Mouse (Mus musculus) adrenal gland, adult 8-10 months (tissue): Measurements from ENCODE around the gene Pou2f1. TPM values are rescaled to one million over a fixed set of nuclear protein-coding genes. Genes with fewer than 3 reads are reported as not detected.

ENCODE experiments used
- DNase-seq: peaks from one replicate; pipeline ENCODE4 v3.0.0; 2022
- total RNA-seq, 4 experiments: library from RNA; stranded (reverse); gene quantifications; 2 replicates each; pipeline ENCODE4 v1.2.4; 2022

The Pou2f1 gene
- total RNA-seq, 4 experiments from 2014 or later = 10.6 to 23.3 (median 15.2) TPM

DNA sequence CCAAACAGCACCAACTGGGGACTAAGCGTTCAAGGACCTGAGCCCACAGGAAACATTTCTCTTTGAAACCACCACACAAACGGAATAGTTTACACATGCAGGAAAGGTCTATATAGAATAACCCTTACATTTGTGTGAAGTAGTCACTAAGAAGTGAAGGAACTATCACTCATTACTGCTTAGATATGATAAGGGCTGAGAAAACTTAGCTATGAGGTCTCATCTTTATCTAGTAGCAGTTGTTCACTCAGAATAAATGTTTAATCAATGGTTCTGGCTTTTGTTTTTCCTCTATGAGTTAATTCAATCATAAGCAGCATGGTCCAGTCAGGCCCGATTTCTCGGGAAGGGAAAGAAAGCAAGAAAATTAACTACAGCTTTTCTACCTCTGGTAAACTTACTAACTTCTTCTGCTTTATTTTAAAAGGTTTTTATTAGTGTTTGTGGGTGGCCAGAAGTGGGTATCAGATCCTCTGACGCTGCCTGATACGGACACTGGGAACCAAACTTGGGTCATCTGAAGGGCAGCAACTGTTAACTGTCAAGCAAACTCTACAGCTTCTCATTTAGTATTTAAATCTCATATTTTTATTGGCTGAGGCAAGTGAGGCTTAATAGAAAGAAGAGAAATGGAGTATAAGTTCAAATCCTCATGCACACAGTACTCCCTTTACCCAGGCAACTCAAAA is 40.7 kb downstream of the Pou2f1 start:
- no peak for DNase-seq

DNA sequence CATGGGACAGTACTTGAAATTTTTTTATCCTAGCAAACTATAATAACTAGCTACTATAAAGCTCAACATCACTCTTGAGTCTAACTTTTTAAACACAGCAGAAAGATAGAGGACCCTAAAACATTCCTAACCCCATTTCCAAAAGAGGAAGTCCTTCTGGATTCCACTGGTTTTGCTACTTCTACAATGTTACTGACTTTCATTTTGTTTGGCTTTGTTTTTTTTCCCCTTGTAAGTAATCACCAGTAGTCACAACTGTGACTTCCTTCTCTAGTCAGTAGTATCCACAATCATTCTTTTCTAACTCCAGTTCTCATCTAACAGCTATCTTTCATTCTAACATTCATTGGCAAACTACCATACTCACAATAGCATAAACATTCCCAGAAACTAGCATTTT is 44.3 kb downstream of the Pou2f1 start:
- no peak for DNase-seq

GRCm38 (mm10) chr1:165948214-165948813 is 54.2 kb downstream of the Pou2f1 start:
- DNase-seq = no peak

- no peak for DNase-seq
Observed at GRCm38 (mm10) chr1:165943270-165943669, 59.2 kb downstream of the Pou2f1 start.

- no peak for DNase-seq
Observed at GRCm38 (mm10) chr1:165935466-165935818, 67.0 kb downstream of the Pou2f1 start.

DNA sequence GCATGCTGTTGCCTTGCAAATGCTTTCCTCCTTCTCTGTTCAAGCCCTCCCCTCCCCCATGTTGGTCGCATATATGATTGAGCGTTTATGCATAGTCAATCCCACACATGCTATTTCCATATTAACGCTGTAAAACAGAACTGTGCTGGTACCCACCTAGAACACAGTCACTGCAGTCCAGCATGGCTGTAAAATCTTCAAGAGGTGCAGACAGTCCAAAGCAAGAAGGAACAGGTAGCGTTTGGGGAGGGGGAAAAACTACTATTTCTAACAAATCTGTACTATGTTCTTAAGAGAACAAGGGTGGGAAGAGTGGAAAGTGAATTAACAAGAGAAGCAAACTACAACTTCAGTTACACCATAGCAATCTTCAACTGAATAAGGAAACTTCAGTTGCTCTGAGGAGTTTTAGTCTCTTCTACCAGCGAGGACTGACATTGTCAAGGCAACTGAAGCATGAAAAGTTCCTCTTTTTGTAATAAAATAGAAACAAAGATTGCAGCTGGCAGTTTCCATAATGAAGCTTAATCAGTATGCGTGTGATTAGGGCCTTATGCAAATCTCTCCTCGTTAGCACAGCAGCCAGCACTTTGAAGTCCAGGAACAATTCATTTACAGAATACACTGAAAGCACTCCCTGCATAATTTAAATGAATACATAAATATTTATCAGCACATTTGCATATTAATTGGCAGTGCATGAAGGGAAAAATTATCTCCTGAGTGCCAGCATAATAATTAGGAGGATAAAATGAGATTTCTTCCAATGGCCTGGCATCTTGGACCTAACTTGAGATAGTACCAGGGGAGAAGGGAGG is 67.6 kb downstream of the Pou2f1 start:
- DNase-seq = no peak

DNA sequence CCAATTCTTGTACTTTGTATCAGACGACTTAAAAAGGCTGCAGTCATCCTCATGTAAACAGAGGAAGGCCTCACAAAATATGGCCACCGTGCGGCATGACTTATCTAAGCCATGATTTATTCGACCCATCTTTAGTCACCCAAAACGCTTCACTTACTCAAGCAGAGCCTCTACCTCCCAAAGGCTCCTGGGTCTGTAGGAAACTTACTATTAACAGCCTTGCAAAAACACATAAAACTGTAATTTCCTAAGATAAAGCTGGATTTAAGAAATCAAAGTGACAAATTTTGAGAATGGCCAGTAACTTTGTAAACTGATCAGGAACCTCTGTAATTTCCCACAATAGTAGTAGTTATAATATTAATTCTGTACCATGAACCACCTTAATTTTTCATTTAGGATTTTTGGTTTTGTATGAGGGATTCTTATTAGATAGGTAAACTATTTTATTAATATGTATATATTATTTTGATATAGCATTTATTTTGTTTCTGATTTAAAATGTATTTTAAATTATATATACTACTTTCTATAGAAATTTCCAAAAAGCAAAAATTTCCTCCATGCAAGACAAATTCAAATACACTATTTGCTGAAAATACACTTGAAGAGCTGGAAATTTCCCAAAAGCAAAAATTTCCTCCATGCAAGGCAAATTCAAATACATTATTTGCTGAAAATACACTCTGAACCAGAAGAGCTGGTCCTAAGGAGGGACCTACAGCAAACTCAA is 68.4 kb downstream of the Pou2f1 start:
- DNase-seq = no peak

DNA sequence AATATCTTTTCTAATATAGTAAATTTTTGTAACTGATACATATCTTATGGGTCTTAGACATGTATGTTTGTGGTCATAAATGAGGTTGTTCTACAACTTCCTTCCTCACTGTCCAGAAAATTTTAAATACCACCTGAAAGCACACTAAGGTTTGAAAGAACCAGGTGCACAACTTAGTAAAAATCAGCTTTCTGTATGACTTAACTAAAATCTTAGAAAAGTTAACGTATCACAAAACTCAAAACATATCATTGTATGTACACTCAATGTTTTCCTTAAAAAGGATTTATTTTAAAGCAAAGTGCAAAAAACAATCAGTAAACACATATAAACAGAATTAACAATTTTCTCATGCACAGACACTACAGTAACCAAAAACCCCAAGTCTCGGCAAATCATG is 69.6 kb downstream of the Pou2f1 start:
- DNase-seq = no peak

GRCm38 (mm10) chr1:165930510-165930909 is 72.0 kb downstream of the Pou2f1 start:
- DNase-seq = no peak

DNA sequence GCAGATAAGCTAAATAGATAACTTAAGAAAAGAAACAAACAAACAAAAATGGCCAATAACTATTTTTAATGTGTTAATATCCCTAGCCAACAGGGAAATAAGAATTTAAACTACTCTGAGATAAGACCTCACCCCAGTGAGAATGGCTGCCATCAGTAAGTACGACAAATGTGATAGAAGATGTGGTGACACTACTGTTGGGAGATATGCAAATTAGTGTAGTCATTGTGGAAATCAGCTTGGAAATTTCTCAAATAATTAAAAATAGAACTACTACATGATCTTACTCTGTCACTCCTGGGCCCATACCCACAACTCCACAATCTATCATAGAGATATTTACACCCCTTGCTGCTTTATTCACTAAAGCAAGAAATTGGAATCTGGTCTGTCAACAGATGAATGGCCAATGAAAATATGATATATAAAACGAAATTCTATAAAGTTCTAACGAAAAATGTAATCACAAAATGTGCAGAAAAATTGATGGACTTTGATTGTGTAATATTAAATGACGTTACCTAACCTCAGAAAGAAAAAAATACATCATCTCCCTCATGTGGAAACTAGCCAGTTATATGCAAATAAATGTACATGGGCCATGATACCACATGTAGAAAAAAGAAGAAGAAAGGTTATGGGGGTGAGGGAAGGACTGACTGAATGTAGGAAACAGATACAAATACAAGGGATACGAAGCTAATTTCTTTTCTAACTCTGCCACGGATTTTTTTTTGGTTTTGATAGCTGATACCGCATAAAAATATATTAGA is 74.8 kb downstream of the Pou2f1 start:
- DNase-seq = no peak

DNA sequence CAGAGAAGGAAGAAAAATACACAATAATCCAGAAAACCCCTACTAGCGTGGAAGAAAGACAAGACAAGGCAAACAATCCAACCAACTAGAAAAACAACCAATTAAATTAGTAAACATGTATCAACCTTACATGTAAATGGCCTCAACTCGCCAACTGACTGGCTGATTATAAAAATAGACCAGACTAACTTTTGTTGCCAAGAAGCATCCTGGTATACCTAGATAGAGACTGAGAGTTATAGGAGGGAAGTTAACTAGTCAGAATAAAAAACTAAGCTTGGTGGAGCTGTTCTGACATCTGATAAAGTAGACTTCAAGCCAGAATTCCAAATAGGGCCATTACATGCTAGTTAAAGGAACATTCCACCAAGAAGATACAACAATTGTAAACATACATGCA is 77.3 kb downstream of the Pou2f1 start:
- DNase-seq = no peak

DNA sequence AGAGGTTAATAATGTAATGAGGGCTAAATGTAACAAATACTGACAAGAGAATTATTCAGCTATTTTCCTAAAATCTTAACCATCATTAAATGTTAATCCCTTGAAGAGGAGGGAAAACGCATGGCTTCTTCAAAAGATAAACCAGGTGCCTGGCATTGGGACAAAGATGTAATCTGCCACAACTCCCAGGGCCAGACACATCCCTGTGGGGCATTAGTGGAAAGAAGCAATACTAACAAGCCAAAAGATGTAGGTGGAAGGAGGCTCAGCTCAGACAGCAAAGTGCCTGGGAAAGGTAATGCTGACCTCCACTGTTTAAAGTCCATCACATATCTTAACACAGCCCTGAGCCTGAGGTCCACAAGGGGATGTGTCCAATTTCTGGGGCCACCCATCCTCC is 80.0 kb downstream of the Pou2f1 start:
- no peak for DNase-seq

- no peak for DNase-seq
Observed at GRCm38 (mm10) chr1:165921026-165921425, 81.5 kb downstream of the Pou2f1 start.

GRCm38 (mm10) chr1:165914416-165914801 is 88.1 kb downstream of the Pou2f1 start:
- no peak for DNase-seq

GRCm38 (mm10) chr1:165913720-165914415 is 88.6 kb downstream of the Pou2f1 start:
- no peak for DNase-seq

GRCm38 (mm10) chr1:165909471-165909870 is 93.0 kb downstream of the Pou2f1 start:
- DNase-seq = no peak

DNA sequence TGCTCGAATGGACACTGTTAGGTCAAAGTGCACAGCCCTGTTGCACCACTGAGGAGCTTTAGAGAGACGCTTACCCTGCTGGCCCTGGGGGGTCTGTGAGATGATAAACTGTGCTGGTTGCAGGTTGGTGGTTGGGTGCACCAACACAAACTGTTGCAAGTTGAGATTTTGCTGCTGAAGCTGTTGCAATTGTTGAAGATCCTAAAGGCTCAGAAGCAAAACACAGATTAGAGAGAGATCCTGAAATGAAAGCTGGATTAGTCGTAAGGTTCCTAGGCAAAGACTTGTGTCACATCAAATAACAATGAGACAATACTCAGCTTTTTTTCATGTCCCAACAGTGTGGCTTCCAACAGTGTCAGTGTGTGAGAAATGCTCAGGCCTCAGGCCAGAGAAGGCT is 93.7 kb downstream of the Pou2f1 start:
- DNase-seq = no peak

DNA sequence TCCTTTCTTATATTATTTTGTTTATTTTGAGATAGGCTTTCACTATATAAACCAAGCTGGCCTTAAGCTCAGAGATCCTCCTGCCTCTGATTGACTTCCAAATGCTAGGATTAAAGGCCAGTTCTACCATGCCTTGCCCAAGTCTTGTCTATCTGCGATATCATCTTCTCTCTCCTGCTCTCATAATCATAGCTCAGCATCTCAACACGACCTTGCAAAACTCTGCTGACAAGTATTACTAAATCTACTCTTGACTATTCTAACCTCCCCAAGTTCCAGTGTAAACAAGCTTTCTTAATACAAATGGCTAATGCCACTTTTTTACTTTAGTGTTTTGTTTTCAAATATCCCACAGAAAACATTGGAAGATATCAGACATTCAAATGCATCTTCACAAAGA is 94.3 kb downstream of the Pou2f1 start:
- no peak for DNase-seq

GRCm38 (mm10) chr1:165903596-165903995 is 98.9 kb downstream of the Pou2f1 start:
- DNase-seq = no peak

DNA sequence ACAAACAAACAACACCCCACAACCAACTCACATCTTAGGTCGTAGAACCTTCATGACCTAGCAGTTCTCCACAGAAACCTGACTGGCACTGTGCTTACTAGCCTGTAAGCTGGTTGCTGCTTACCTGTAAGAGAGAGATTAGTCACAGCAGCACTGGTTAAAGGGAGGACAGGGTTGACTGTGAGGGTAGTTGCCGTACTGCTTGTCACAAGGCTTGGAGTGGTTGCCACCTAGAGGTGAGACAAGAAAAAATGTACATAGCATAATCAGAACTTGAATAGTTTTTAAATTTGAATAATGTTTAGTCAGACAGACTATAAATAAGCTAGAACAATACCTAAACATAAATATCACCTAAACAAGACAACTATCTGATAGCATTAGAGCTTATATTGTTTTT is 110.8 kb downstream of the Pou2f1 start:
- DNase-seq = no peak

DNA sequence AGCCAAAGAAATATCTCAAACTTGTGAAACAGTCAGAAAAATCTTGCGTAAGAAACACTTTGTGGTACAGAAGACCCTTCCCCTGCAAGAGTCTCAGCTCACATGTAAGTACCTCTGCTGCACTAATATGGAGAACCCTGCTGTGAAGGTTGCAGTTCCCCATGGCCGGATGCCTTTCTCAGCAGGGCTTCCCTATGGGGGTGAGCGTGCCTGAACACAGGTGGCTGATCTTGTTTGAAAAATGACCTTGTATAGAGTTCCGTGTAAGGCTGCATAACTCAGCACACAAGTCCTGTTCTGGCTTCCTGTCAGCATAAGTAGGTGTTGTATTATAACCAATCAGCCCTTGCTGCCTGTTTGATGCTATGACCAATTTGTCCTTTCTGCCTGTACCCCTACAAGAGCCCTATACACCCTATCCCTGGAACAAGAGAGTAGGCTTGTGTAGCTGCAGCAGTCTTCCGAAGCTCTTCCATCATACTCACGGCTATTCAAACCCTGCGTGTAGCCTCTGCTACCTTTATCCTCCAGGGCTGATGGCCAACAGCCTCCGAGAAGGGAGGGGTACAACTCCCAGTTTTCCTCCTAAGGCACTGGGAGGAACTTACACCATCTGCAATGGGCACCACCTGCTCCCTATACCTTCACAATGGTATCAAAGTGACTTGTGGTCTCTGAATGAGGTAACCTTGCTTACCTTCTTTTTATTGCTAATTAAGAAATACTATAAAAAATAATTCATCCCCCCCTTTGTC is 120.2 kb downstream of the Pou2f1 start:
- DNase-seq = no peak
